Mouse (Mus musculus): ENCODE results near the gene Med11. TPM values are rescaled to one million over a fixed set of nuclear protein-coding genes. Genes with fewer than 3 reads are reported as not detected.

Med11 gene
- total and polyA plus RNA-seq, 3 experiments, result 18.1 to 37.0 (median 22.6) TPM

DNA sequence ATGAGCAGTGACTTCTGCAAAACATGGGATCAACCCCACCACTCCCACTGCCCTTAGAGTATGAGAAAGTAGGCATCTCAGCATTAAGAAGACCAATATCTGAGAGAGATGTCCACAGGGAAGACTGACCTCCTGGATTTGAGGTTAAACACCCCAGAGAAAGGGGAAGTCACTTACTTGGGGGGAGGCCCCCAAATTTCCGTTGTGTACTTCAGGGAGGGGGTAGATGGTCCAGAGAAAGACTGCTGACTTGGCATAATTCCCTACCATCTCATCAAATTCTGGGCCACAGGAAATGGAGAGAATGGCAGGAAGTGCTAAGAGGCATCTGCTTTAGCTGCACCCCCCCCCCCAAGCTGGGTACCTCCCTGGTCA lies 18.2 kb upstream of the Med11 start:
- H3K9me3 ChIP-seq (replicated peaks), result no peaks in the 10 kb centered on the region
- peak; percentile 10; the same call in 1 of the 2 replicates for ATAC-seq (ENCODE audit: extremely low read depth, insufficient number of reproducible peaks, low FRiP score, poor library complexity, severe bottlenecking)
- TF ChIP-seq POLR2AphosphoS5 (IDR thresholded peaks at IDR 0.05; ENCODE audit: insufficient replicate concordance, low read depth, low read length) (no peak), GATA2 (IDR thresholded peaks at IDR 0.05; ENCODE audit: borderline replicate concordance, low read depth, low read length) (no peak), GATA1 (IDR thresholded peaks at IDR 0.05; ENCODE audit: borderline replicate concordance, low read length) (no peak), TAL1 (conservative IDR thresholded peaks at IDR 0.05; ENCODE audit: low read depth, low read length) (no peak), CTCF (IDR thresholded peaks at IDR 0.05; ENCODE audit: low read depth, low read length) (no peak)
- H3K27me3 ChIP-seq (ENCODE audit: insufficient read depth, low read length), result peaks cover 7% of the 10 kb centered on the region
- peaks cover 66% of the 10 kb centered on the region for H3K4me1 ChIP-seq (ENCODE audit: insufficient read depth, low read depth, low read length)
- peak; percentile 48 for DNase-seq (ENCODE audit: low spot score)
- peak overlapping the region; percentile 79 for H3K4me3 ChIP-seq (ENCODE audit: low read depth, low read length)
- peaks cover 49% of the 10 kb centered on the region for H3K36me3 ChIP-seq (replicated peaks)

DNA sequence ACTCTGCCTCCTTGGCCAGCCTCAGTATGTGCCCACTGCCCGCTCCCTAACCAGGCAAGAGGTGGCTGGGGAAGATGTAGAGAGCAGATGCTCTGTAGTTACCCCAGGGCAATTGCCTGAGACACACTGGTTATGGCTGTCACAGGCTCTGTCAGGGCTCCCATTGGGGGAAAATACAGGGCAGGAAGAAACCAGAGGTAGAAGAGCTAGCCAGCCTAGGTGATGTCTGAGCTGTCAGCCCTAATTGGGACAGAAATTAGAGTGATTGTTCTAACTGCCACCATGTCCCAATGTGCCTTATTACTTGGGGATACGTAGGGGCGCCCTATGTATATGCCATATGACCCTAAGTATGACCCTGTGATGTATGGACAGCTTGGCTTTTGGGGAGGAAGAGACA lies 17.8 kb upstream of the Med11 start:
- Histone ChIP-seq H3K9me3 (replicated peaks) (no peaks in the 10 kb centered on the region), H3K27me3 (ENCODE audit: insufficient read depth, low read length) (peaks cover 7% of the 10 kb centered on the region), H3K36me3 (replicated peaks) (peaks cover 53% of the 10 kb centered on the region), H3K4me1 (ENCODE audit: insufficient read depth, low read depth, low read length) (peaks cover 66% of the 10 kb centered on the region), H3K4me3 (ENCODE audit: low read depth, low read length) (peak overlapping the region; percentile 79)
- TF ChIP-seq GATA1 (IDR thresholded peaks at IDR 0.05; ENCODE audit: borderline replicate concordance, low read length) (no peak), TAL1 (conservative IDR thresholded peaks at IDR 0.05; ENCODE audit: low read depth, low read length) (no peak), POLR2AphosphoS5 (IDR thresholded peaks at IDR 0.05; ENCODE audit: insufficient replicate concordance, low read depth, low read length) (no peak), CTCF (IDR thresholded peaks at IDR 0.05; ENCODE audit: low read depth, low read length) (no peak), GATA2 (IDR thresholded peaks at IDR 0.05; ENCODE audit: borderline replicate concordance, low read depth, low read length) (no peak)
- ATAC-seq (ENCODE audit: extremely low read depth, insufficient number of reproducible peaks, low FRiP score, poor library complexity, severe bottlenecking), result no peak
- no peak for DNase-seq (ENCODE audit: low spot score)

DNA sequence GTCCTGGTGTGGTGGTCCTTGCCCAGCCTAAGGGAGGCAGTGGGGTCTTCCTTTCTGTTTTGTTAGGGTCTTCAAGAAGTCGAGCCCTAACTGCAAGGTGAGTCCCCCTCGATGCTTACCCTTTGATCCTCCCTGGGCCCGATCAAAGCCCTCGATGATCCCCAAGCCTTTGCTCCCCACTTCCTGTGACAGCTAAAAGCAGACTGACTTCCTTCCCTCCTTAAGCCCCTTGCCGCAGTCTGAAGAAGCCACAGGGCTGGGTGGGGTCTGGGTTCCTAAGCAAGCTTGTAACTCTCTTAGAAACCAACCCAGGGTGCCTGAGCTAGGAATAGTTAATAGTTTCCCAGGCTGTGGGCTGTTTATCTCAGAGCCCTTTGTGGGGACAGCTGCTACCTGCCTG lies 16.2 kb upstream of the Med11 start:
- ATAC-seq (ENCODE audit: extremely low read depth, insufficient number of reproducible peaks, low FRiP score, poor library complexity, severe bottlenecking), result no peak

DNA sequence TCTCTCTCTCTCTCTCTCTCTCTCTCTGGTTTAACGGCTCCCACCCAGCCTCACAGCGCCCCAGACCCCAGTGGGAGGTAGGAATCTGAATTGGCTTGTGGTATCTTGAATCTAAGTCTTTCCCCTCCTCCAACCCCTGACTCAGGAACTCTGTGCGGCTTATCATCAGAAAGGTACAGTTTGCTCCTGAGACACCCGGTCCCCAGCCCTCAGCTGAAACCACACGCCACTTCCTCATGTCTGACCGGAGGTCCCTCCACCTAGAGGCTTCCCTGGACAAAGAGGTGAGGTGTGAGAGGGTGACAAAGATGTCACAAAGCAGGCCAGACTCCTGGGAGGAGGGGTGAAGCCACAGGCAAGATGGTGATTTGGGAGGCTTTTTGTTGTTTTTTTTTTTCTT lies 14.3 kb upstream of the Med11 start:
- ATAC-seq (ENCODE audit: extremely low read depth, insufficient number of reproducible peaks, low FRiP score, poor library complexity, severe bottlenecking) (0 out of 2 replicates have a peak, but pooled peaks have one; percentile 9), DNase-seq (ENCODE audit: low spot score) (no peak)
- no peak for TF ChIP-seq GATA2 (IDR thresholded peaks at IDR 0.05; ENCODE audit: borderline replicate concordance, low read depth, low read length)
- no peak for TF ChIP-seq POLR2AphosphoS5 (IDR thresholded peaks at IDR 0.05; ENCODE audit: insufficient replicate concordance, low read depth, low read length)
- no peak for TF ChIP-seq GATA1 (IDR thresholded peaks at IDR 0.05; ENCODE audit: borderline replicate concordance, low read length)
- TF ChIP-seq TAL1 (conservative IDR thresholded peaks at IDR 0.05; ENCODE audit: low read depth, low read length), result no peak
- no peak for TF ChIP-seq CTCF (IDR thresholded peaks at IDR 0.05; ENCODE audit: low read depth, low read length)
- Histone ChIP-seq H3K36me3 (replicated peaks) (peaks cover 85% of the 10 kb centered on the region), H3K9me3 (replicated peaks) (no peaks in the 10 kb centered on the region), H3K4me3 (ENCODE audit: low read depth, low read length) (no peak overlapping the region; the same call in 1 of the 2 replicates), H3K27me3 (ENCODE audit: insufficient read depth, low read length) (no peaks in the 10 kb centered on the region), H3K4me1 (ENCODE audit: insufficient read depth, low read depth, low read length) (peaks cover 56% of the 10 kb centered on the region)

More for the DNA sequence above, 16.2 kb upstream of the Med11 start:
- no peak for TF ChIP-seq POLR2AphosphoS5 (IDR thresholded peaks at IDR 0.05; ENCODE audit: insufficient replicate concordance, low read depth, low read length)
- TF ChIP-seq TAL1 (conservative IDR thresholded peaks at IDR 0.05; ENCODE audit: low read depth, low read length), result no peak
- no peak for TF ChIP-seq GATA1 (IDR thresholded peaks at IDR 0.05; ENCODE audit: borderline replicate concordance, low read length)
- no peak for TF ChIP-seq GATA2 (IDR thresholded peaks at IDR 0.05; ENCODE audit: borderline replicate concordance, low read depth, low read length)
- TF ChIP-seq CTCF (IDR thresholded peaks at IDR 0.05; ENCODE audit: low read depth, low read length), result no peak
- Histone ChIP-seq H3K36me3 (replicated peaks) (peaks cover 69% of the 10 kb centered on the region), H3K27me3 (ENCODE audit: insufficient read depth, low read length) (no peaks in the 10 kb centered on the region), H3K4me1 (ENCODE audit: insufficient read depth, low read depth, low read length) (peaks cover 66% of the 10 kb centered on the region), H3K4me3 (ENCODE audit: low read depth, low read length) (no peak overlapping the region), H3K9me3 (replicated peaks) (no peaks in the 10 kb centered on the region)
- no peak for DNase-seq (ENCODE audit: low spot score)

DNA sequence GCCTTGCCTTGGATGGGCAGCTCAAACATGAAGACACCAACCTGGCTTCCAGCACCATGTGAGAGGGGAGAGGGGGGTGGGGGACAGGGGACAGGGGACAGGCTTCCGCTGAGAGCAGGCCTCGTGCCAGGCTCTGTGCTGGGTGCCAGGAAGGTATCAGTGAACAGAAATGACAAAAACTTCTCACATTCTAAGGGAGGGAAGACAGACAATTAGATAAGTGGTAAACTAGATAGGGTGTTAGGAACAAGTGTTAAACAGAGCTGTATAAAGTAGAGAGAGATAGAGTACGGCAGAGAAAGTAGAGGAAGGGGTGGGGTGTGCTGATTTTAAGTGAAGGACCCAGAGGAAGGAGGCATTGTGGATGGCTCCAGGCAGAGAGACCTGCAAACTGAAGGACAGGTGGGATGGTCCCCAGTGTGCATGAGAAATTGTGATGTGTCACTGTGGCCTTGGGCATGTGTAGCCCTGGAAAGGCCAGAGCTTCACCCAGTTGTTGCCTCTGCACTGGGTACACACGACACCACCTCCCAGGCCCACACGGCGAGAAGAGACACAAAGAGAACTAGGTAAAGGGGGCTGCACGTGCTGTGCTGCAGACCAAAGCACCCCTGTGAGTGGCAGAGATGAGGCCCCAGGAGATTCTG lies 12.9 kb upstream of the Med11 start:
- H3K27me3 ChIP-seq (ENCODE audit: insufficient read depth, low read length), result no peaks in the 10 kb centered on the region
- H3K4me3 ChIP-seq (ENCODE audit: low read depth, low read length), result no peak overlapping the region
- no peaks in the 10 kb centered on the region for H3K9me3 ChIP-seq (replicated peaks)
- ATAC-seq (ENCODE audit: extremely low read depth, insufficient number of reproducible peaks, low FRiP score, poor library complexity, severe bottlenecking) (no peak), DNase-seq (ENCODE audit: low spot score) (no peak)
- no peak for TF ChIP-seq GATA2 (IDR thresholded peaks at IDR 0.05; ENCODE audit: borderline replicate concordance, low read depth, low read length)
- no peak for TF ChIP-seq TAL1 (conservative IDR thresholded peaks at IDR 0.05; ENCODE audit: low read depth, low read length)
- no peak for TF ChIP-seq CTCF (IDR thresholded peaks at IDR 0.05; ENCODE audit: low read depth, low read length)
- peaks cover 87% of the 10 kb centered on the region for H3K36me3 ChIP-seq (replicated peaks)
- peaks cover 45% of the 10 kb centered on the region for H3K4me1 ChIP-seq (ENCODE audit: insufficient read depth, low read depth, low read length)

- Histone ChIP-seq H3K36me3 (replicated peaks) (peaks cover 70% of the 10 kb centered on the region), H3K27me3 (ENCODE audit: insufficient read depth, low read length) (no peaks in the 10 kb centered on the region; the same call in 1 of the 2 replicates), H3K4me1 (ENCODE audit: insufficient read depth, low read depth, low read length) (peaks cover 27% of the 10 kb centered on the region), H3K4me3 (ENCODE audit: low read depth, low read length) (no peak overlapping the region), H3K9me3 (replicated peaks) (no peaks in the 10 kb centered on the region)
- no peak for ATAC-seq (ENCODE audit: extremely low read depth, insufficient number of reproducible peaks, low FRiP score, poor library complexity, severe bottlenecking)
- TF ChIP-seq GATA1 (IDR thresholded peaks at IDR 0.05; ENCODE audit: borderline replicate concordance, low read length), result no peak
- no peak for TF ChIP-seq CTCF (IDR thresholded peaks at IDR 0.05; ENCODE audit: low read depth, low read length)
- TF ChIP-seq POLR2AphosphoS5 (IDR thresholded peaks at IDR 0.05; ENCODE audit: insufficient replicate concordance, low read depth, low read length), result no peak
- no peak for TF ChIP-seq GATA2 (IDR thresholded peaks at IDR 0.05; ENCODE audit: borderline replicate concordance, low read depth, low read length)
- no peak for TF ChIP-seq TAL1 (conservative IDR thresholded peaks at IDR 0.05; ENCODE audit: low read depth, low read length)
- DNase-seq (ENCODE audit: low spot score), result no peak
These were observed 11.1 kb upstream of the Med11 start for GRCm38 (mm10) chr11:70440637-70441036.
